Mouse (Mus musculus): ENCODE measurements around the gene Snd1. TPM values are rescaled to one million over a fixed set of nuclear protein-coding genes. Genes with fewer than 3 reads are reported as not detected.

Gene Snd1
- polyA plus RNA-seq, 1 experiment from 2014 or later = 84.5 TPM

GRCm38 (mm10) chr6:28947254-28947653 is 472.3 kb downstream of the Snd1 start:
- 76% methylated on average over 9 of the region's 9 CpGs for WGBS
- no peak overlapping the region for H3K9ac ChIP-seq (replicated peaks; ENCODE audit: low read length)
- H3K36me3 ChIP-seq (ENCODE audit: control insufficient read depth, insufficient read depth, low read length) = no peaks in the 10 kb centered on the region
- DNase-seq = no peak
- no peak overlapping the region for H3K27ac ChIP-seq (replicated peaks; ENCODE audit: low read depth, low read length)
- no peaks in the 10 kb centered on the region for H3K4me1 ChIP-seq (ENCODE audit: control insufficient read depth, insufficient read depth, low read length)
- no peak overlapping the region for H3K4me2 ChIP-seq (ENCODE audit: low read length)
- H3K9me3 ChIP-seq (ENCODE audit: control insufficient read depth, low read length) = no peaks in the 10 kb centered on the region
- no peaks in the 10 kb centered on the region for H3K27me3 ChIP-seq (ENCODE audit: control insufficient read depth, insufficient read depth, low read length)
- no peak for ATAC-seq (ENCODE audit: low FRiP score, low TSS enrichment)
- no peak overlapping the region for H3K4me3 ChIP-seq (replicated peaks; ENCODE audit: low read depth, low read length)

DNA sequence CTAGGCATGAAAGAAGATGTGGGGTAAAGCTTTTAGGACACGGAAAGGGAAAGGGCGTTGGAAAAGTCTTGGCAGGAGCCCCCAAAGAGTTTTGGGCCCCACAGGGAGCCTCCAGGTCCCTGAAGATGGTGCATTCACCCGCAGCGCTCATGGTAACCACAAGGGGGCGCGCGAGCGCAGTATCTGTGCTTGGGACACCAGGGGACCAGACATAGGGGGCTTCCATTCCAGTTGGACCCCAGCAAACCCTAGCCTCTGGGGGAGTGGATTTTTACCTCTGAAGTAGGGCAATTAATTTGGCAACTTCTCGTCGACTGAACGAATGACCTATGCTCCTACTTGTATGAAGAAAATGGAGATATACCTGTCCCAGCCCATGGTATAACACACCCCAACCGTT is 474.3 kb downstream of the Snd1 start:
- Histone ChIP-seq H3K4me1 (ENCODE audit: control insufficient read depth, insufficient read depth, low read length) (no peaks in the 10 kb centered on the region), H3K36me3 (ENCODE audit: control insufficient read depth, insufficient read depth, low read length) (no peaks in the 10 kb centered on the region), H3K27me3 (ENCODE audit: control insufficient read depth, insufficient read depth, low read length) (no peaks in the 10 kb centered on the region)

GRCm38 (mm10) chr6:28955581-28955980 is 480.6 kb downstream of the Snd1 start:
- Histone ChIP-seq H3K36me3 (ENCODE audit: control insufficient read depth, insufficient read depth, low read length) (no peaks in the 10 kb centered on the region), H3K27me3 (ENCODE audit: control insufficient read depth, insufficient read depth, low read length) (no peaks in the 10 kb centered on the region), H3K4me1 (ENCODE audit: control insufficient read depth, insufficient read depth, low read length) (no peaks in the 10 kb centered on the region), H3K4me3 (replicated peaks; ENCODE audit: low read depth, low read length) (no peak overlapping the region), H3K27ac (replicated peaks; ENCODE audit: low read depth, low read length) (no peak overlapping the region), H3K9me3 (ENCODE audit: control insufficient read depth, low read length) (no peaks in the 10 kb centered on the region), H3K4me2 (ENCODE audit: low read length) (no peak overlapping the region), H3K9ac (replicated peaks; ENCODE audit: low read length) (no peak overlapping the region)
- DNase-seq = peak; percentile 68
- ATAC-seq (ENCODE audit: low FRiP score, low TSS enrichment) = no peak
- 19% methylated on average over 11 of the region's 11 CpGs for whole genome bisulfite sequencing

More for the DNA sequence above, 474.3 kb downstream of the Snd1 start:
- Histone ChIP-seq H3K9ac (replicated peaks; ENCODE audit: low read length) (no peak overlapping the region), H3K4me3 (replicated peaks; ENCODE audit: low read depth, low read length) (no peak overlapping the region), H3K4me2 (ENCODE audit: low read length) (no peak overlapping the region), H3K27ac (replicated peaks; ENCODE audit: low read depth, low read length) (no peak overlapping the region), H3K9me3 (ENCODE audit: control insufficient read depth, low read length) (no peaks in the 10 kb centered on the region)
- 21% methylated on average over 12 of the region's 12 CpGs for WGBS
- ATAC-seq (ENCODE audit: low FRiP score, low TSS enrichment) = no peak
- DNase-seq = peak; percentile 78

GRCm38 (mm10) chr6:28957486-28957885 is 482.5 kb downstream of the Snd1 start:
- Histone ChIP-seq H3K36me3 (ENCODE audit: control insufficient read depth, insufficient read depth, low read length) (no peaks in the 10 kb centered on the region), H3K27me3 (ENCODE audit: control insufficient read depth, insufficient read depth, low read length) (no peaks in the 10 kb centered on the region), H3K4me3 (replicated peaks; ENCODE audit: low read depth, low read length) (no peak overlapping the region), H3K4me2 (ENCODE audit: low read length) (no peak overlapping the region), H3K27ac (replicated peaks; ENCODE audit: low read depth, low read length) (no peak overlapping the region), H3K4me1 (ENCODE audit: control insufficient read depth, insufficient read depth, low read length) (no peaks in the 10 kb centered on the region), H3K9ac (replicated peaks; ENCODE audit: low read length) (no peak overlapping the region), H3K9me3 (ENCODE audit: control insufficient read depth, low read length) (no peaks in the 10 kb centered on the region)
- no peak for ATAC-seq (ENCODE audit: low FRiP score, low TSS enrichment)
- DNase-seq = no peak
- WGBS = 78% methylated on average over 10 of the region's 10 CpGs

DNA sequence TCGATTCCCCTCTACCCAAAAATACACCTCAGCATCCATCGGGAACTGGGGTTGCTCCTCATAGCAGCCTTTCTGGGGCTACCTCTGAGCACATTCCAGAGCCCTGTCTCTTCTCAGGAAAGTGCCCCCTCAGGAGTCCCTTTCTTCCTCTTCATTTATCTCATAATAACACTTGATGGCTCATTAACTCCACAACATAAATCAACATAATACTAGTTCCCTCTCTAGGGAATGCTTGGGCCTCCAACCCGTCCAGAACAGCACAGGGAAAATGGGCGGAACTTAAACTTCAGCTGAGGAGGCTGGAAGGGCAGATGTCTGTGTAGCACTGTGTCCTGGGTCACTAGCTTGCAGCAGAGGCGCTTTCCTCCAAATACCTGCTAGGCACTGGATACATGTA is 488.2 kb downstream of the Snd1 start:
- WGBS = 56% methylated on average over 5 of the region's 5 CpGs
- no peaks in the 10 kb centered on the region for H3K9me3 ChIP-seq (ENCODE audit: control insufficient read depth, low read length)
- no peaks in the 10 kb centered on the region; the same call in 1 of the 2 replicates for H3K27me3 ChIP-seq (ENCODE audit: control insufficient read depth, insufficient read depth, low read length)
- no peak overlapping the region for H3K4me3 ChIP-seq (replicated peaks; ENCODE audit: low read depth, low read length)
- no peaks in the 10 kb centered on the region for H3K4me1 ChIP-seq (ENCODE audit: control insufficient read depth, insufficient read depth, low read length)
- DNase-seq = no peak
- no peaks in the 10 kb centered on the region for H3K36me3 ChIP-seq (ENCODE audit: control insufficient read depth, insufficient read depth, low read length)
- no peak overlapping the region for H3K27ac ChIP-seq (replicated peaks; ENCODE audit: low read depth, low read length)
- no peak overlapping the region for H3K9ac ChIP-seq (replicated peaks; ENCODE audit: low read length)
- ATAC-seq (ENCODE audit: low FRiP score, low TSS enrichment) = no peak
- H3K4me2 ChIP-seq (ENCODE audit: low read length) = no peak overlapping the region

- no peak overlapping the region for H3K4me3 ChIP-seq (replicated peaks; ENCODE audit: low read depth, low read length)
- H3K9me3 ChIP-seq (ENCODE audit: control insufficient read depth, low read length) = no peaks in the 10 kb centered on the region
- H3K36me3 ChIP-seq (ENCODE audit: control insufficient read depth, insufficient read depth, low read length) = no peaks in the 10 kb centered on the region
- no peak overlapping the region for H3K27ac ChIP-seq (replicated peaks; ENCODE audit: low read depth, low read length)
- H3K4me1 ChIP-seq (ENCODE audit: control insufficient read depth, insufficient read depth, low read length) = no peaks in the 10 kb centered on the region
- no peak overlapping the region for H3K9ac ChIP-seq (replicated peaks; ENCODE audit: low read length)
- ATAC-seq (ENCODE audit: low FRiP score, low TSS enrichment) (no peak), DNase-seq (no peak)
- no peak overlapping the region for H3K4me2 ChIP-seq (ENCODE audit: low read length)
- no peaks in the 10 kb centered on the region; the same call in 1 of the 2 replicates for H3K27me3 ChIP-seq (ENCODE audit: control insufficient read depth, insufficient read depth, low read length)
- WGBS = 70% methylated on average over 8 of the region's 8 CpGs
These were observed 490.3 kb downstream of the Snd1 start for GRCm38 (mm10) chr6:28965264-28965663.

GRCm38 (mm10) chr6:28969615-28970014 is 494.7 kb downstream of the Snd1 start:
- Histone ChIP-seq H3K27ac (replicated peaks; ENCODE audit: low read depth, low read length) (no peak overlapping the region), H3K36me3 (ENCODE audit: control insufficient read depth, insufficient read depth, low read length) (no peaks in the 10 kb centered on the region), H3K4me2 (ENCODE audit: low read length) (no peak overlapping the region), H3K4me1 (ENCODE audit: control insufficient read depth, insufficient read depth, low read length) (no peaks in the 10 kb centered on the region), H3K9ac (replicated peaks; ENCODE audit: low read length) (no peak overlapping the region), H3K4me3 (replicated peaks; ENCODE audit: low read depth, low read length) (no peak overlapping the region), H3K27me3 (ENCODE audit: control insufficient read depth, insufficient read depth, low read length) (no peaks in the 10 kb centered on the region; the same call in 1 of the 2 replicates), H3K9me3 (ENCODE audit: control insufficient read depth, low read length) (no peaks in the 10 kb centered on the region)
- DNase-seq = no peak
- no peak for ATAC-seq (ENCODE audit: low FRiP score, low TSS enrichment)
- 76% methylated on average over 5 of the region's 5 CpGs for WGBS

DNA sequence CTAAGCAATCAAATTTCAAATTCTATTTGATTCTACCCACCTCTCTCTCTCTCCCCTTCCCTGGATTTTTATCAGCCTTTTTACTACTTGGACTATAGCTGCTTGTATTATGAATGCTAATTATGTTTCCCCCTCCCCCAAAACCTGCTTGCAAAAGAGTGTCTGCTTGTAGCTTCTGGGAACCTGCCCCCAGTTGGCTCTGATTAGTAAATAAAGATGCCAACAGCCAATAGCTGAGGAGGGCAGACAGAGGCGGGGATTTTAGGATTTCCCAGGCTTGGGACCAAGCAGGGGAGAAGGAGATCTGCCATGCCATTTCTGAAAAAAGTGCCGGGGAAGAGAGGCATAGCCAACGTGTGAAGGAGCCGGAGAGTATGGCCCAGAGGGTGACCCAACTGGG is 495.8 kb downstream of the Snd1 start:
- ATAC-seq (ENCODE audit: low FRiP score, low TSS enrichment) (no peak), DNase-seq (peak; percentile 36)
- Histone ChIP-seq H3K9me3 (ENCODE audit: control insufficient read depth, low read length) (no peaks in the 10 kb centered on the region), H3K4me1 (ENCODE audit: control insufficient read depth, insufficient read depth, low read length) (no peaks in the 10 kb centered on the region), H3K9ac (replicated peaks; ENCODE audit: low read length) (no peak overlapping the region), H3K4me3 (replicated peaks; ENCODE audit: low read depth, low read length) (no peak overlapping the region), H3K36me3 (ENCODE audit: control insufficient read depth, insufficient read depth, low read length) (no peaks in the 10 kb centered on the region), H3K4me2 (ENCODE audit: low read length) (no peak overlapping the region), H3K27me3 (ENCODE audit: control insufficient read depth, insufficient read depth, low read length) (no peaks in the 10 kb centered on the region; the same call in 1 of the 2 replicates), H3K27ac (replicated peaks; ENCODE audit: low read depth, low read length) (no peak overlapping the region)
- 42% methylated on average over 4 of the region's 4 CpGs for WGBS

DNA sequence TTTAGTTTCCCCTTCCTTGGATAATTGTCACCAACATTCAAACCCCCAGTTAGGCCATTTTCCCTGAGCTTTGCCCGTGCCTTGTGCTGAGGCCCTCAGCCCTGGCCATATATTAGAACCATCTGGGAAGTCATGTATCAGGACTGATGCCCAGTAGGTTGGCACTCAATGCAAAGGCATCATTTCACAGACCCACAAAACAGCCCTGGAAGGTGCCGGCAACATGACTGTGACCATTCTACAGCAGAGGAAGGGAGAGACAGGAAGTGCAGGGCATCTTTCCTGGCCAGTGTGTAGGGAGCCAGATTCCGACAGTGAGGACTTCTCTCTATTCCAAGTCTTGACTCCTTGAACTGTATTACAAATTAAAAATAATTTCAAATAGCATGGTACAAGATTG is 499.6 kb downstream of the Snd1 start:
- no peak overlapping the region for H3K4me2 ChIP-seq (ENCODE audit: low read length)
- no peak for ATAC-seq (ENCODE audit: low FRiP score, low TSS enrichment)
- H3K4me3 ChIP-seq (replicated peaks; ENCODE audit: low read depth, low read length) = no peak overlapping the region
- H3K9ac ChIP-seq (replicated peaks; ENCODE audit: low read length) = no peak overlapping the region
- WGBS = 93% methylated on average over 3 of the region's 3 CpGs
- H3K27ac ChIP-seq (replicated peaks; ENCODE audit: low read depth, low read length) = no peak overlapping the region
- H3K9me3 ChIP-seq (ENCODE audit: control insufficient read depth, low read length) = no peaks in the 10 kb centered on the region
- no peaks in the 10 kb centered on the region for H3K27me3 ChIP-seq (ENCODE audit: control insufficient read depth, insufficient read depth, low read length)
- no peaks in the 10 kb centered on the region for H3K36me3 ChIP-seq (ENCODE audit: control insufficient read depth, insufficient read depth, low read length)
- no peak for DNase-seq
- H3K4me1 ChIP-seq (ENCODE audit: control insufficient read depth, insufficient read depth, low read length) = no peaks in the 10 kb centered on the region
